Mouse (Mus musculus) adrenal gland, postnatal 4 days (tissue): ENCODE measurements around the gene Gpnmb. TPM values are rescaled to one million over a fixed set of nuclear protein-coding genes. Genes with fewer than 3 reads are reported as not detected.

Experiments used
- DNase-seq, 2 experiments: peaks; one replicate each; pipeline ENCODE4 v3.0.0; 2021 to 2022; ENCODE audit warnings: low spot score in 2 of 2, mixed read lengths in 2 of 2
- total RNA-seq, 2 experiments: library from RNA; stranded (reverse); gene quantifications; 2 replicates each; pipeline ENCODE4 v1.2.3; 2021

The Gpnmb gene
- total RNA-seq, 2 experiments from 2014 or later = 0.92 to 1.1 TPM

DNA sequence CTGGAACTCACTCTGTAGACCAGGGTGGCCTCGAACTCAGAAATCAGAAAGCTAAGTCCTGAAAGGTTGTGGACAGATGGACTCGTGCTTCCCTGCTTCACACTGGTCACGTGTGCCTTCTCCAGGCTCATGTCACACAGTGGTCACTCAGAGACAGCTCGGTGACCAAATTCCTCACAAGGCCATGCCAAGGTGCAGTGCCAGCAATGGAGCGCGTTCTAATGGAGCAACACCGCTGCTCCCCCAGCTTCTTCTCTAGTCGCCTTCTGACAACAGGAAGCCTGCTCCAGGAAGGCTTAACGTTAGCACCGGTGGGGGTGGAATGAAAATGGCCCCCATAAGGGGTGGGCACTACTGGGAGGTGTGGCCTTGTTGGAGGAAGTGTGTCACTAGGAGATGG lies 58.6 kb downstream of the Gpnmb start:
- no peak for DNase-seq

GRCm38 (mm10) chr6:49096421-49096820 lies 60.1 kb downstream of the Gpnmb start:
- peak in 1 of 2 experiments; percentile 22 for DNase-seq

DNA sequence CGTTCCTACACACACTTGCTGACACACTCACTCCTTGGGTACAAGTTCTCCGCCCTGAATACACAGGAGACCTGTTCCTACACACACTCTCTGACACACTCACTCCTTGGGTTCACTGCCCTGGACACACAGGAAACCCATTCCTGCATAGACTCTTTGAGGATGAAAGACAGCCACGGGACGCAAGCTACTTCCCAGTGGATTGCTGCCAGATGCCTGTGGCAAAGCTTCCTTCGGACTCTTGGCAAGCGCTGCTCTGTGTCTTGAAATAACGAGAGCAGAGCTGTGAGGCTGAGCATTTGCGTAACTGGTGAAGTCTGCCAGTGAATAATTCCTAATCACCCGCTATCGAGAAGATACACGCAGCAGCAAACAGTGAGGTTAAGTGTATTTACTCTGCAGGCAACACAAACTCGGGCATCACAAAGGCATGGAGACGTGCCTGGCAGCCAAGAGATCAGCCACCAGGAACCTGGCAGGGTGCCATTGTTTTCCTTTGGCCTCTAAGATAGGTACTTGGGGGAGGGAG lies 60.7 kb downstream of the Gpnmb start:
- peak in 1 of 2 experiments; percentile 62 for DNase-seq

GRCm38 (mm10) chr6:49097596-49098110 lies 61.3 kb downstream of the Gpnmb start:
- DNase-seq = no peak

DNA sequence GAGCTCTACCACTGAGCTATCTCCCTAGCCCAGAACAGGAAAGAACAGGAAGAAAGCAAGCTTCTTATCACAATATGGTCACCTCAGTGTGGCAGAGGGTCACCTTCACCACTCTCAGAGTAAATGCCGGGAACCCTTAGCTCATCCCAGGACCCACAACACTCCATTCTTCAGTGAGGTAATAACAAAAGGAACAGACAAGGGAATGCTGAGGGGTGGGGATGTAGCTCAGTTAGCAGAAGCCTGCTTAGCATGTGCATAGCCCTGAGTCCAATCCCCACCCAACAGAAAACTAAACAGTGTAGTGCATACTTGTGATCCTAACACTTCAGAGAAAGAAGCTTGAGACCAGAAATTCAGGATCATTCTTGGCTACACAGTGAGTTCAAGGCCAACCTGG lies 62.7 kb downstream of the Gpnmb start:
- DNase-seq = no peak

DNA sequence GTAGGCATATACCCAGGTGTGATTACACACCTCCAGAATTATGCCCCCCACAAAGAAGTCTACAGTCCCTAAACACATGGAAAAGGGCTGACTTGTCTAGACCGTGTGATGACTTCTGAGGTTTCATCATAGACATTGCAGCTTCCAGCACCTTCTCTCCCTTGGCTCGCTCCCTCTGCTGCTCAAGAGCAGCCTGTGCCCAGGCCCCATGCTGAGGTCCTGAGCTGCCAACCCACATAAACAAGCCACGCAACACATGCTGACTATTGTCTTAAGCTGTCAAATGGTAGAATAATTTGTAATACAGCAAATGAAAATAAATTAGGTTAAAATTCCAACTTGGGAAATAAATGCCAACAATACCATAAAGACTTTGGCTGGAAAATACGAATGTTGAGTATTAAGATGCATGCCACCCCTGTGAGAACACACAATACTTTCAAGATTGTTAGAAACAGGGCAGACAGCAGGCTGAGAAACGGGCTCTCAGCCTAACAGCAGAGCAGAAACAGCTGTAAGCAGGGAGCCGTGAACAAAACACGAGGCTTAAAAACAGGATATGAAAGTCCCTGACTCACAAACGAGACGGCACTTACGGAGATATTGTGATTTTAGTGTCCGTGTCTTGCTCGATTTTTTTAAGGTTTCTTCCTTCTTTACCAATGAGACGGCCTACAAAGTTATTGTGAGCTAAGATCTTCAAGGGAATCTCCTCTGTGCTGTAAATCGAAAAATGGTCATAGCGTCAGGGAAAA lies 70.6 kb downstream of the Gpnmb start:
- no peak for DNase-seq

- no peak for DNase-seq
Observed at GRCm38 (mm10) chr6:49109196-49109595, 72.8 kb downstream of the Gpnmb start.

DNA sequence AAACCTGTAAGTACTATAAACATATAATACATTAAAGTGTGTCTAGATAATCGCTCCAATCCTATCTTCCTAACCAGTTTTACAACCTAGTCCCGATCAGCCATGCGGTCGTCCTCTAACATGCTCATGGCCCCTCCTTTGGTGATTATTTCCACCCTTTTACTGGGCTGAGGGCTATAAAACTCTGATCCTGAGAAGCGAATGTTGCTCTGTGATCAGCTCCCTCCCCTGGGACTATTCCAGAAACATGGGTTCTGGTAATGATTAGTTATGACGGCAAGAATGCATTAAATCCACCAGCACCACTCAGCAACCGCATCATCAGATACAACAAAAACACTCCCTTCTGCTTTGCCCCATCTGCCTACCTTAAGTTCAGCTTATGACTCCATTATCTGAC lies 77.5 kb downstream of the Gpnmb start:
- DNase-seq = no peak

DNA sequence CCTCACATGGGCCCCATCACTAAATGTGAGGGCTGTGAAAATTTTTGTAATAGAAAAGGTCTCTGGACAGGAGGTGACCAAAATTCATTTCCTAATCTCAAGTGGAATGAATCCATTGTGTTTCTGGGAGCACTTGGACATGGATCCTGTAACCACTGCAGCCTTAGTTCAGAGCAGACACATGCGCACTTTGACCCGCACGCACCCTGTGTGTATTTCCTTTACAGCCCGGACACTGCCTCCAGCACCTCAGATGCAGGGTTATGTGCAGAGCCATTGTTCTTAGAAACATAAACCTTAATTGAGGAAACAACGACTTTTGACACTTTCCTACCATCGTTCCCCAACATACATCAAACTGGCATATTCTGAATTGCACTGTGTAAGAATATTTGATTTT lies 78.1 kb downstream of the Gpnmb start:
- no peak for DNase-seq

DNA sequence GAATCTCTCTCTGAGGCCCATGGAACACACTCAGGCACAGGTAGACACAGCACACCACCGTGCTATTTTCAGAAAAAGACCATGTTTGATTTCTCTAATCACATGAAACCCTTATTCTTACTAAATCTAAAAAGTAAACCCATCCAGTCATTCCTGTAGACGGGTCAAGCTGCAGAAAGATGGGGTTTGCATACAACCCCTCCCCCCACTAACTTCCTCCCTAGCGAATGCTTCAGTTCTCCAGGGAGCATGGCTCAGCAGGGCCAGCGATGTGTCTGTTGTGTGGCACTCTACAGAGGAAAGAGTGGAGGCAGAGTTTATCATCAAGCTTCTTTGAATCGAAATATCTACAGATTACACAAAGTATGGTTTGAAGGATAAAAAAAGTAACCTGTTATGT lies 79.2 kb downstream of the Gpnmb start:
- no peak for DNase-seq

DNA sequence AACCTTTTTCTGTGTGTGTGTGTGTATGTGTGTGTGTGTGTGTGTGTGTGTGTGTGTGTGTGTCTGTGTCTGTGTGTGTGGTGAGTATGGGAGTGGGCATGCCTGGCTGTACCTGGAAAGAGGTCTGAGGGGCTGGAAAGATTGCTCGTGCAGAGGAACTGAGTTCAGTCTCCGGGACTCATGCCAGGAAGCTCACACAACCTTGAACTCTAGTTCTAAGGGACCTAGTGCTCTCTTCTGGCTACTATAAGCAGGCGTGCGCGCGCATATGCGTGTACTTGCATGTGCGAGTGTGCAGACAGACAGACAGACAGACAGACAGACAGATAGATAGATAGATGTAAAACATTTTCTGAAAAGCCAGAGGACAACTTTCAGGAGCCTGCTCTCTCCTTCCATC lies 79.9 kb downstream of the Gpnmb start:
- DNase-seq = no peak

DNA sequence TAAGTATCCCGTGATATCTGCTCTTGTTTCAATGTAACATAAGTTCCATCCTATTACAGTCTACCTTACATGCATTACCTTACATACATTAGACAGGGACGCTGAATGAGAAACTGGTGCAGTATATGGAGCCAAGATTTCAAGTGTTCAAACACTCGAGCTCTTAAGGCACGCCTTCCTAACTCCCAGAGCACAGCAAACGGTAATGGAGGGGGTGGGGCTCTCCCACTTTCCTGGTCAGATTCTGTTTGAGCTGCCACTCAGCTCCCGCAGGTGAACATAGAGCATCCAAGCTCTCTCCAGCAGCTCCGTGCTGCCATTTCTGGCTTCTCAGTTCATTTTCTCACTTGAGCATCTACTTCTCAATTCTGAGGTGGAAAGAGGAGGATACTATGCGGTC lies 82.1 kb downstream of the Gpnmb start:
- DNase-seq = no peak

GRCm38 (mm10) chr6:49119462-49120135 lies 83.3 kb downstream of the Gpnmb start:
- DNase-seq = no peak

DNA sequence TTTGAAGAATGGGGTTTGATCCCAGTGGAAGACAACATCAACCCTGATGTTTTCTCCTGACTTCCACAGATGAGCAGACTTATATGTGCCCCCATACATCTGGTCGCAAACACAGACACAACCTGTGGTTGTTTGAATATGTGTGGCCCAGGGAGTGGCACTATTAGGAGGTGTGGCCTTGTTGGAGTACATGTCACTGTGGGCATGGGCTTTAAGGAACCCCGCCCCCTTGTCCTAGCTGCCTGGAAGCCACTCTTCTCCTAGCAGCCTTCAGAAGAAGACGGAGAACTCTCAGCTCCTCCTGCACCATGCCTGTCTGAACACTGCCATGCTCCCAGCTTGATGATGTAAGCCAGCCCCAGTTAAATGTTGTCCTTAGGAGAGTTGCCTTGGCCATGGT lies 84.0 kb downstream of the Gpnmb start:
- DNase-seq = no peak

Other genes starting within 250 kb of the Gpnmb start
- gene Tmem176a, start 195.6 kb upstream of the Gpnmb start, total RNA-seq = 100 to 1,000 TPM; 194 to 220 TPM
- 100 to 1,000 TPM; 443 to 458 TPM for gene Tmem176b, start 195.1 kb upstream of the Gpnmb start, total RNA-seq
- under 1 TPM; 0.14 to 0.76 TPM for gene Aoc1, start 163.7 kb upstream of the Gpnmb start, total RNA-seq
- gene 1600015I10Rik, start 106.7 kb upstream of the Gpnmb start, total RNA-seq = not detected
- not detected for gene Doxl2, start 61.6 kb upstream of the Gpnmb start, total RNA-seq
- under 1 TPM in 1 of 2 experiments, not detected in 1; 0.11 TPM for gene Svs1, start 49.7 kb upstream of the Gpnmb start, total RNA-seq
- gene Malsu1, start 37.2 kb downstream of the Gpnmb start, total RNA-seq = 10 to 100 TPM; 56.4 to 61.1 TPM
- 10 to 100 TPM; 16.9 to 17.5 TPM for gene Igf2bp3, start 178.4 kb downstream of the Gpnmb start, total RNA-seq
- gene Tra2a, start 227.5 kb downstream of the Gpnmb start, total RNA-seq = 10 to 100 TPM; 58.7 to 63.1 TPM